Mouse (Mus musculus): ENCODE data around the gene Vmn1r83. TPM values are rescaled to one million over a fixed set of nuclear protein-coding genes. Genes with fewer than 3 reads are reported as not detected.

Gene Vmn1r83
- polyA plus RNA-seq (2015; fragmentation: Nextera tagmentation; extraction: Ambion mirVana): not detected in 2 replicates

GRCm38 (mm10) chr7:12329381-12329780 lies at the start of gene Vmn1r83:
Gene Vmn1r83 (minus strand): TSS chr7:12329481.

GRCm38 (mm10) chr7:12369173-12369572 lies 39.9 kb upstream of the Vmn1r83 start, which contains the start of gene Vmn1r84:
Gene Vmn1r84 (minus strand): TSS chr7:12369273.

GRCm38 (mm10) chr7:12300130-12300529 lies 29.2 kb downstream of the Vmn1r83 start, which contains the start of gene Vmn1r82:
Gene Vmn1r82 (plus strand): TSS chr7:12300430.

Other genes with a start within 250 kb of the Vmn1r83 start
- gene Vmn1r78, start 179.2 kb downstream of the Vmn1r83 start, polyA plus RNA-seq (2015; fragmentation: Nextera tagmentation; extraction: Ambion mirVana): not detected in 2 replicates
- not detected in 2 replicates for gene Vmn1r79, start 158.2 kb downstream of the Vmn1r83 start, polyA plus RNA-seq (2015; fragmentation: Nextera tagmentation; extraction: Ambion mirVana)
- gene Vmn1r80, start 140.2 kb downstream of the Vmn1r83 start, polyA plus RNA-seq (2015; fragmentation: Nextera tagmentation; extraction: Ambion mirVana): not detected in 2 replicates
- gene Vmn1r81, start 61.2 kb downstream of the Vmn1r83 start, polyA plus RNA-seq (2015; fragmentation: Nextera tagmentation; extraction: Ambion mirVana): not detected in 2 replicates
- not detected in 2 replicates for gene Vmn1r82, start 29.1 kb downstream of the Vmn1r83 start, polyA plus RNA-seq (2015; fragmentation: Nextera tagmentation; extraction: Ambion mirVana)
- not detected in 2 replicates for gene Vmn1r84, start 39.8 kb upstream of the Vmn1r83 start, polyA plus RNA-seq (2015; fragmentation: Nextera tagmentation; extraction: Ambion mirVana)
- 0.89 and 1.2 TPM in 2 replicates for gene Zfp551, start 93.3 kb upstream of the Vmn1r83 start, polyA plus RNA-seq (2015; fragmentation: Nextera tagmentation; extraction: Ambion mirVana)
- 3.4 and 4.8 TPM in 2 replicates for gene Zfp606, start 148.8 kb upstream of the Vmn1r83 start, polyA plus RNA-seq (2015; fragmentation: Nextera tagmentation; extraction: Ambion mirVana)
- gene 2900092C05Rik, start 183.0 kb upstream of the Vmn1r83 start, polyA plus RNA-seq (2015; fragmentation: Nextera tagmentation; extraction: Ambion mirVana): not detected in 2 replicates

Measured in spleen, postnatal 0 days (tissue).